8 mouse cellular contexts compared by ENCODE assay signal in genomic region chr11:69622406-69622805, GRCm38 (mm10). TPM values are rescaled to one million over a fixed set of nuclear protein-coding genes. Genes with fewer than 3 reads are reported as not detected.
DNase-seq lines count a peak whose midpoint lies in the region; ATAC-seq and TF ChIP-seq lines count a peak whose summit lies in the region.

No protein-coding gene starts in this region.

- H3K27me3 ChIP-seq in intestine, embryonic 15.5 days (replicated peaks) = no peaks in the 10 kb centered on the region
- H3K27me3 ChIP-seq in midbrain, embryonic 16.5 days (ENCODE audit: control insufficient read depth, insufficient read depth, low read depth, low read length) = no peaks in the 10 kb centered on the region

- no peaks in the 10 kb centered on the region for H3K9me3 ChIP-seq in intestine, embryonic 15.5 days
- H3K9me3 ChIP-seq in midbrain, embryonic 16.5 days (replicated peaks; ENCODE audit: control insufficient read depth, low read length, poor library complexity, severe bottlenecking) = no peaks in the 10 kb centered on the region

- H3K4me3 ChIP-seq in layer of hippocampus, adult 2 months = peak overlapping the region; percentile 76
- peak overlapping the region; percentile 59 for H3K4me3 ChIP-seq in cortical plate, adult 2 months (ENCODE audit: insufficient read depth, low read length)
- peak overlapping the region; percentile 55 for H3K4me3 ChIP-seq in intestine, embryonic 15.5 days (replicated peaks)
- peak overlapping the region; percentile 56 for H3K4me3 ChIP-seq in midbrain, embryonic 16.5 days (ENCODE audit: low read depth, low read length)

- no peak; the same call in 1 of the 2 replicates for ATAC-seq in intestine, embryonic 15.5 days
- ATAC-seq in midbrain, embryonic 16.5 days = peak; percentile 33; the same call in 1 of the 2 replicates

- 19% methylated on average over 6 of the region's 6 CpGs for WGBS in intestine, embryonic 15.5 days
- WGBS in midbrain, embryonic 16.5 days = 46% methylated on average over 6 of the region's 6 CpGs

- peak overlapping the region; percentile 94 for H3K27ac ChIP-seq in layer of hippocampus, adult 2 months
- no peak overlapping the region for H3K27ac ChIP-seq in cortical plate, adult 2 months (ENCODE audit: insufficient read depth, low read length)
- 0 out of 2 replicates have a peak overlapping the region, but pooled peaks have one; percentile 66 for H3K27ac ChIP-seq in intestine, embryonic 15.5 days
- peak overlapping the region; percentile 83 for H3K27ac ChIP-seq in midbrain, embryonic 16.5 days (ENCODE audit: low read length)

- H3K4me1 ChIP-seq in cortical plate, adult 2 months (ENCODE audit: control insufficient read depth, insufficient read depth, low read length) = peaks cover 3% of the 10 kb centered on the region; the same call in 1 of the 2 replicates
- peaks cover 10% of the 10 kb centered on the region; the same call in 1 of the 2 replicates for H3K4me1 ChIP-seq in intestine, embryonic 15.5 days (replicated peaks)
- H3K4me1 ChIP-seq in midbrain, embryonic 16.5 days (ENCODE audit: control insufficient read depth, insufficient read depth, low read length) = peaks cover 10% of the 10 kb centered on the region

- TF ChIP-seq CTCF in layer of hippocampus, adult 2 months (conservative IDR thresholded peaks at IDR 0.05) = no peak
- TF ChIP-seq CTCF in cortical plate, adult 2 months (IDR thresholded peaks at IDR 0.05; ENCODE audit: extremely low read depth, insufficient read depth, low read length) = no peak

- H3K9ac ChIP-seq in intestine, embryonic 15.5 days = peak overlapping the region; percentile 71
- peak overlapping the region; percentile 80 for H3K9ac ChIP-seq in midbrain, embryonic 16.5 days (ENCODE audit: low read depth, low read length)

- no peaks in the 10 kb centered on the region for H3K36me3 ChIP-seq in intestine, embryonic 15.5 days
- H3K36me3 ChIP-seq in midbrain, embryonic 16.5 days (ENCODE audit: control insufficient read depth, insufficient read depth, low read length) = no peaks in the 10 kb centered on the region

- no peak for DNase-seq in layer of hippocampus, adult 2 months (ENCODE audit: low spot score in 2 of 2)
- DNase-seq in layer of hippocampus, adult 9-11 months = no peak
- no peak for DNase-seq in right cerebral cortex, postnatal 14 days
- no peak for DNase-seq in gastrocnemius, postnatal 4 days (ENCODE audit: low spot score in 2 of 2)
- no peak for DNase-seq in frontal cortex, postnatal 36 days (ENCODE audit: low spot score in 2 of 2)

- peak overlapping the region; percentile 81 for H3K4me2 ChIP-seq in intestine, embryonic 15.5 days (replicated peaks)
- H3K4me2 ChIP-seq in midbrain, embryonic 16.5 days (ENCODE audit: low read length) = peak overlapping the region; percentile 75

- no peak for TF ChIP-seq POLR2A in cortical plate, adult 2 months (IDR thresholded peaks at IDR 0.05; ENCODE audit: extremely low read depth, insufficient read depth, low read length)

RNA-seq across cellular contexts. Expression of gene Sat2, which starts 0.6 kb away (rescaled TPM):
- total RNA-seq in layer of hippocampus, adult 2 months (2021) = 10 to 100 TPM; 15.1 to 15.6 TPM
- polyA plus RNA-seq in cortical plate, adult 2 months (2012; rRNA removed) = 18.1 and 21.1 TPM in 2 replicates
- 14.1 and 16.7 TPM in 2 replicates for polyA plus RNA-seq in intestine, embryonic 15.5 days (2015; fragmentation: Nextera tagmentation; extraction: Ambion mirVana)
- 23.8 and 27.1 TPM in 2 replicates for polyA plus RNA-seq in midbrain, embryonic 16.5 days (2015; fragmentation: Nextera tagmentation; extraction: Ambion mirVana)
- total RNA-seq in gastrocnemius, postnatal 4 days (2021) = 1 to 10 TPM; 7.8 to 8.8 TPM

RNA-seq across cellular contexts. Expression of gene Shbg, which starts 4.7 kb away (rescaled TPM):
- total RNA-seq in layer of hippocampus, adult 2 months (2021) = not detected
- polyA plus RNA-seq in cortical plate, adult 2 months (2012; rRNA removed) = 0.06 and 0.08 TPM in 2 replicates
- polyA plus RNA-seq in intestine, embryonic 15.5 days (2015; fragmentation: Nextera tagmentation; extraction: Ambion mirVana) = 0.34 and 0.43 TPM in 2 replicates
- polyA plus RNA-seq in midbrain, embryonic 16.5 days (2015; fragmentation: Nextera tagmentation; extraction: Ambion mirVana) = not detected in 2 replicates
- not detected for total RNA-seq in gastrocnemius, postnatal 4 days (2021)

RNA-seq across cellular contexts. Expression of gene Fxr2, which starts 10.4 kb away (rescaled TPM):
- total RNA-seq in layer of hippocampus, adult 2 months (2021) = 100 to 1,000 TPM; 138 to 143 TPM
- 132 and 158 TPM in 2 replicates for polyA plus RNA-seq in cortical plate, adult 2 months (2012; rRNA removed)
- 15.6 and 21.2 TPM in 2 replicates for polyA plus RNA-seq in intestine, embryonic 15.5 days (2015; fragmentation: Nextera tagmentation; extraction: Ambion mirVana)
- polyA plus RNA-seq in midbrain, embryonic 16.5 days (2015; fragmentation: Nextera tagmentation; extraction: Ambion mirVana) = 33.3 and 37.3 TPM in 2 replicates
- total RNA-seq in gastrocnemius, postnatal 4 days (2021) = 10 to 100 TPM; 90.3 to 94.0 TPM

RNA-seq across cellular contexts. Expression of gene Atp1b2, which starts 16.7 kb away (rescaled TPM):
- total RNA-seq in layer of hippocampus, adult 2 months (2021) = 100 to 1,000 TPM; 391 to 411 TPM
- polyA plus RNA-seq in cortical plate, adult 2 months (2012; rRNA removed) = 362 and 374 TPM in 2 replicates
- 5.8 and 6.8 TPM in 2 replicates for polyA plus RNA-seq in intestine, embryonic 15.5 days (2015; fragmentation: Nextera tagmentation; extraction: Ambion mirVana)
- polyA plus RNA-seq in midbrain, embryonic 16.5 days (2015; fragmentation: Nextera tagmentation; extraction: Ambion mirVana) = 65.8 and 95.2 TPM in 2 replicates
- total RNA-seq in gastrocnemius, postnatal 4 days (2021) = 100 to 1,000 TPM; 227 to 249 TPM

RNA-seq across cellular contexts. Expression of gene Sox15, which starts 32.7 kb away (rescaled TPM):
- total RNA-seq in layer of hippocampus, adult 2 months (2021) = under 1 TPM in 1 of 2 experiments, not detected in 1; 0.44 TPM
- polyA plus RNA-seq in cortical plate, adult 2 months (2012; rRNA removed) = 0.25 and 0.28 TPM in 2 replicates
- 0.20 TPM in 1 of 2 replicates, not detected in the other for polyA plus RNA-seq in intestine, embryonic 15.5 days (2015; fragmentation: Nextera tagmentation; extraction: Ambion mirVana)
- not detected in 2 replicates for polyA plus RNA-seq in midbrain, embryonic 16.5 days (2015; fragmentation: Nextera tagmentation; extraction: Ambion mirVana)
- total RNA-seq in gastrocnemius, postnatal 4 days (2021) = not detected
